Mouse (Mus musculus): ENCODE results near the gene Rngtt. TPM values are rescaled to one million over a fixed set of nuclear protein-coding genes. Genes with fewer than 3 reads are reported as not detected.
"Not testable (repeated sequence)": the region's sequence is repeated elsewhere in the genome, so short reads cannot be mapped to it uniquely, and the experiment has no call there.

Rngtt gene
- polyA plus RNA-seq, 1 experiment from 2014 or later = 16.6 TPM

DNA sequence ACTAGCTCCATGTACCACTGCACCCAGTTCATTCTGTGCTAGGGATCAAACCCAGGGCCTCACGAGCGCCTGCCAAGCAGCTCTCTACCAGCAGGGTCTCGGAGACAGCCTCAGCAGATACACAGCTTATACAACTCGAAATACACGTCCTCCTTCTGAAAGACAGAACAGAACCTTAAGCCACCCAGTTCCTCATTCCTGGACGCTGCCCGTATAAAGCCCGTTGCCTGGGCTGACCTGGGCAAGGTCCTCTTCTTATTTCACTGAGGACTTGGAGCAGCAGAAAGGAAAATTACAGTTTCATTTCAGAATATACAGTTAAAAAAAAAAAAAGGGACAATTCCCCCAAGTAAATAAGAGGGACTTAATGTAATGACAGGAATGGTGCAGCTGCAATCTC, 24.7 kb upstream of the Rngtt start:
- H3K4me2 ChIP-seq = no peak overlapping the region
- no peak overlapping the region for H3K4me3 ChIP-seq
- ATAC-seq (replicated peaks; ENCODE audit: insufficient number of reproducible peaks, insufficient read depth, low FRiP score, low read depth) = no peak
- H3K27ac ChIP-seq = no peak overlapping the region
- 0 out of 2 replicates have a peak, but pooled peaks cover 2% of the 10 kb centered on the region for H3K4me1 ChIP-seq (replicated peaks)
- no peak overlapping the region for H3K9ac ChIP-seq
- 78% methylated on average over 8 of the region's 8 CpGs for WGBS
- no peaks in the 10 kb centered on the region for H3K9me3 ChIP-seq (replicated peaks)
- no peaks in the 10 kb centered on the region for H3K36me3 ChIP-seq
- no peaks in the 10 kb centered on the region for H3K27me3 ChIP-seq

- Histone ChIP-seq H3K27me3 (0 out of 2 replicates have a peak, but pooled peaks cover 3% of the 10 kb centered on the region), H3K4me2 (no peak overlapping the region), H3K9ac (no peak overlapping the region), H3K4me3 (no peak overlapping the region), H3K9me3 (replicated peaks) (no peaks in the 10 kb centered on the region), H3K36me3 (no peaks in the 10 kb centered on the region), H3K27ac (no peak overlapping the region), H3K4me1 (replicated peaks) (peaks cover 2% of the 10 kb centered on the region; the same call in 1 of the 2 replicates)
- no peak for ATAC-seq (replicated peaks; ENCODE audit: insufficient number of reproducible peaks, insufficient read depth, low FRiP score, low read depth)
- 76% methylated on average over 12 of the region's 12 CpGs for WGBS
Measured at GRCm38 (mm10) chr4:33289106-33289650, 20.9 kb upstream of the Rngtt start.

- Histone ChIP-seq H3K27ac (no peak within 1 kb of the TSS), H3K9ac (no peak within 1 kb of the TSS), H3K4me3 (peak within 1 kb of the TSS; percentile 25)
Measured at GRCm38 (mm10) chr4:33290002-33290401, 20.1 kb upstream of the Rngtt start, which contains the start of gene Pnrc1. Gene Pnrc1 (minus strand): TSS chr4:33290163.

DNA sequence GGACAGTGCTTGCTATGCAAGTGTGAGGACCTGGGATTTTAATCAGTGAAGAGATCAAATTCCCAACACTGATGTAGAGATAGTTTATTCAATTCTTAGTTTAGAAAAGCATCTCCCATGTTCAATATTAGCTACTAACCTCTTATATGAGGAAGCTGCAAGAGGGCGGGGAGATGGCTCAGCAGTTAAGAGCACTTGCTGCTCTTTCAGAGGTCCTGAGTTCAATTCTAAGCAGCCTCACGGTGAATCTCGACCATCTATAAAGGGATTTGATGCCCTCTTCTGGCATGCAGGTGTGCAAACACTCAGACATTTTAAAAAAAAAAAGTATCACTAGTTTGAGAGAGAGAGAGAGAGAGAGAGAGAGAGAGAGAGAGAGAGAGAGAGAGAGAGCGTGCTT, 19.2 kb upstream of the Rngtt start:
- no peak overlapping the region for H3K9ac ChIP-seq
- no peaks in the 10 kb centered on the region; the same call in 1 of the 2 replicates for H3K4me1 ChIP-seq (replicated peaks)
- no peak overlapping the region for H3K4me3 ChIP-seq
- no peak overlapping the region for H3K4me2 ChIP-seq
- 52% methylated on average over 4 of the region's 4 CpGs for WGBS
- no peak overlapping the region for H3K27ac ChIP-seq
- ATAC-seq (replicated peaks; ENCODE audit: insufficient number of reproducible peaks, insufficient read depth, low FRiP score, low read depth) = no peak
- no peaks in the 10 kb centered on the region for H3K9me3 ChIP-seq (replicated peaks)
- H3K36me3 ChIP-seq = no peaks in the 10 kb centered on the region
- 0 out of 2 replicates have a peak, but pooled peaks cover 3% of the 10 kb centered on the region for H3K27me3 ChIP-seq

More at GRCm38 (mm10) chr4:33290002-33290401, 20.1 kb upstream of the Rngtt start, which contains the start of gene Pnrc1:
- peak within 1 kb of the TSS; percentile 27; the same call in 1 of the 2 replicates for H3K4me2 ChIP-seq
- no peaks in the 10 kb centered on the region for H3K36me3 ChIP-seq
- 0 out of 2 replicates have a peak, but pooled peaks cover 3% of the 10 kb centered on the region for H3K27me3 ChIP-seq
- H3K9me3 ChIP-seq (replicated peaks) = no peaks in the 10 kb centered on the region
- H3K4me1 ChIP-seq (replicated peaks) = no peaks in the 10 kb centered on the region; the same call in 1 of the 2 replicates
- 59% methylated on average over 3 of the region's 3 CpGs for WGBS
- ATAC-seq (replicated peaks; ENCODE audit: insufficient number of reproducible peaks, insufficient read depth, low FRiP score, low read depth) = no peak; the same call in 1 of the 2 replicates

DNA sequence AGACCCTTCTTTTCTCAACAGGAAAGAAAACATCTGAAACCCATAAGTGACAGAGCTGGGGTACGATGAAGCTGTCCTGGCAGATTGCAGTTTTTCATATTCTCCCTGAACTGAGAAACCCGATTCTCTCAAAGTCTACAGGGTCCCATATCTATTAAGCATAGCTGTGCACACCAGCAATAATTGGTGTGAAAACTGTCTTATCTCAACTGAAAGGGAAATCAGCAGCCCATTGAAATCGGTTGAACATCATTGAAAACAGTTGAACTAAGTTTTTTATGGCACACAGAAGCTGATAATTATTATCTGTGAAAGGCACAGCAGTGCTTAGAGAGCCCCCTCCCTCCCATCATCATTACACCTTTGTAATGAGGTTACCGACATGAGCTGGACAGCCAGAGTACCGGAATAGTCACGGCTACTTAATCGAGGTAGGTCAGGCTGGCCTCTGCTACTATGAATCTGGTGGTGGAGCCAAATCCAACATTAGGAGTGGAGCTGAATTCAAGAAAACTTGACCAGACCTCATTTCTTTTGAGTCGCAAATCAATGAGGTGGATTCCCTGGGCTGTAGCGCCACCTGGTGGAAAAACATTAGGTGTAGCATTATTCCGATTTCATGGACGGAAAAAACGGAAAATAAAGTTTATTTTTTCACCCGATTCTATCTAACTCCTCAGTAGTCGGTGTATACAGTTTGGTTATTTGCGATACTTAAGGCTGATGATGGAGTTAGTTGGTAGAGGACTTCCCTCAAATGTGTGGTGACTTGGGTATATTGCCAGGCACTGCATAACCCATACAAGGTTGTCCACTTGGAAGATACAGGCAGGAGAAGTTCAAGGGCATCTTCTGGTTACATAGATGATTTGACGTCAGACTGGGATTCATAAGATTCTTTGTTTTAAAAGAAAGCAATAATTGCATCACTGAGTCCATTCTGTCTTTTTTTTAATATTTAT, 17.4 kb upstream of the Rngtt start:
- 0 out of 2 replicates have a peak overlapping the region, but pooled peaks have one; percentile 3 for H3K4me2 ChIP-seq
- no peaks in the 10 kb centered on the region; the same call in 1 of the 2 replicates for H3K4me1 ChIP-seq (replicated peaks)
- H3K36me3 ChIP-seq = no peaks in the 10 kb centered on the region
- no peak overlapping the region for H3K9ac ChIP-seq
- H3K4me3 ChIP-seq = no peak overlapping the region
- H3K27me3 ChIP-seq = 0 out of 2 replicates have a peak, but pooled peaks cover 3% of the 10 kb centered on the region
- ATAC-seq (replicated peaks; ENCODE audit: insufficient number of reproducible peaks, insufficient read depth, low FRiP score, low read depth) = no peak
- H3K9me3 ChIP-seq (replicated peaks) = no peaks in the 10 kb centered on the region
- WGBS = 17% methylated on average over 16 of the region's 16 CpGs
- no peak overlapping the region for H3K27ac ChIP-seq

DNA sequence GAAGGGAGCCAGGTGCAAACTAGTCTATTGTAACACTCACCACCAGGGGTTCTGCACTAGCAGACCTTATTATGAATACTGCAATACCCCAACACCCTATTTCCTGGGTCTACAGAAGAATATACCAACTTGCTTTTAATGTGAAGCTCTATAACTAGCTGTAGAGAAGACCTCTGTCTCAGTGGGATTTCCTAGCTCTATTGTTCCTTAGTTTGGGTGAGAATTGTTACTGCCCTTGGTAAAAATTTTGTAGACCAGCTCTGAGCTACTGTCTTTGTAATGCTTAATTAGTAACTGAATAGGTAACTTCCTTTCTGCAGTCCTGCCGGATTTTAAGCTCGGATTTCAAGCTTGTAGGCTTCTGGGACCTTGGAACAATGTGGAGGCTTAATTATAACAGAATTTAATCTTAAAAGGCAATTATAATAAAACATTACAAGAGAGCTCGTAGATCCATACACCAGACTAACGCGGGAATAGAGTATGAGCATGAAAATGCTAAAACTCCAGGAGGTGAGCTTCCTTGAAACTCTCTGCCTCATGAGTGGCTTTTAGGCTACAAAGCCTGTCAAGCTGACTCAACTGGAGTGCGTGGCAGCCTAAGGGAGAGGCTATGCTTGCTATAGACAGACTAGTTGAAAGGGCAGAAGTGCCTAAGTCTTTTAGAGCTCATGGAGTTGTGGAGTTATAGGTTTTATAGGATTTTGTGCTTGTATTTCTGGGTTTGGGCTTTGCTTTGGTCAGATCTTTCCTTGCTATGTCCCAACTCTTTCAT, 9.0 kb upstream of the Rngtt start:
- H3K27ac ChIP-seq; H3K27me3 ChIP-seq; H3K9me3 ChIP-seq (replicated peaks); H3K4me2 ChIP-seq; H3K4me1 ChIP-seq (replicated peaks); H3K9ac ChIP-seq; H3K4me3 ChIP-seq; ATAC-seq (replicated peaks; ENCODE audit: insufficient number of reproducible peaks, insufficient read depth, low FRiP score, low read depth); H3K36me3 ChIP-seq: not testable (repeated sequence)
- WGBS = 83% methylated on average over 6 of the region's 6 CpGs

DNA sequence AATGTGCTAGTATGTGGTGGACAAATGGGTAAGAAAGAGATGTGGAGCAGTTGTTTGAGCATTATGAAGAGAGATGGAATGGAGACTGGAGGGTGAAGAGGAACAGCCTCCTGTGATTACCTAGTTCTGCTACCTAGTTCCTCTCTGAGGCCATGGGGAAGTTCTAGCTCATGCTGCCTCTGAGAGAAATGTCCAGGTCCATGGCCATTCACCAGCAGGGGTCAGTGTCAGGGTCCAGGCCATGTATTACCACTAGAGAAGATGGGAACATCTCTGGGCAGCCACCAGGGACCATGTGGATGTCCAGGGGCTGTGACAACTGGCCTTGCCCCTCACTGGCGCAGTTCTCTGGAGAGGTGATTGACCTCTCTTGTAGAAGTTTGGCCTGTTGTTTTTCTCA, 7.1 kb upstream of the Rngtt start:
- WGBS = 91% methylated on average over 1 of the region's 1 CpGs
- no peaks in the 10 kb centered on the region for H3K27me3 ChIP-seq
- no peak overlapping the region for H3K4me2 ChIP-seq
- ATAC-seq (replicated peaks; ENCODE audit: insufficient number of reproducible peaks, insufficient read depth, low FRiP score, low read depth) = no peak
- no peaks in the 10 kb centered on the region for H3K4me1 ChIP-seq (replicated peaks)
- H3K4me3 ChIP-seq = no peak overlapping the region
- no peaks in the 10 kb centered on the region for H3K36me3 ChIP-seq
- H3K27ac ChIP-seq = no peak overlapping the region
- no peak overlapping the region for H3K9ac ChIP-seq
- no peaks in the 10 kb centered on the region for H3K9me3 ChIP-seq (replicated peaks)

GRCm38 (mm10) chr4:33307146-33307545, 3.0 kb upstream of the Rngtt start:
- 71% methylated on average over 4 of the region's 4 CpGs for WGBS
- ATAC-seq (replicated peaks; ENCODE audit: insufficient number of reproducible peaks, insufficient read depth, low FRiP score, low read depth) = no peak
- Histone ChIP-seq H3K36me3 (no peaks in the 10 kb centered on the region), H3K27ac (no peak overlapping the region), H3K27me3 (no peaks in the 10 kb centered on the region), H3K4me1 (replicated peaks) (peaks cover 14% of the 10 kb centered on the region), H3K9me3 (replicated peaks) (no peaks in the 10 kb centered on the region), H3K4me2 (no peak overlapping the region), H3K4me3 (no peak overlapping the region), H3K9ac (no peak overlapping the region)

DNA sequence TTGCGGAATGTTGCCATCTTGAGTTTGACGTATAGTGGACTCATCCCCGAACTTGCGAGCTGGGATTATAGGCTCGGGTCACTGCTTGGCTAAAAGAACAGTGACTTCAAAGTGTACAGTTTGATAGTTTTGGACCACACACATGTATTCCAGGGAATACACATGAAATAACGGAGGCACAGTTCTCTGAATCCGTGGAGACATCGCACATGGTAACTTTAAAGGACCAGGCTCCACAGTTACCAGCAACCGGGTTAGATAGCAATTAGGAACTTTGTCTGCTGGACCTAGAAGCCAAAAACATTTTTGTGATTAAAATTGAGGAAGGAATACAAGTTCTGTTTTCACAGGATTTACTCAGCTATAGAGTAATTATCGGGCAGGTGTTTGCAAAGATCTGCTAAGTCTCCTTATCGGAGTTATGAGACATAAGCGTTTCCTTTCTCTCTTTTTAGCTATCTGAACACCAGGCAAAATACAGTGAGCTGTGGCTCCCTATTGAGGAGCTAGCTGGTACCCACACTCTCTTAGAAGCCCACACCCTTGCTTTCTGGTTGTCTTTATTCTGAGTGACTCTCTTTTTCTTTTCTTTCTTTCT, 828 bp downstream of the Rngtt start:
- Histone ChIP-seq H3K27me3 (no peaks in the 10 kb centered on the region), H3K9me3 (replicated peaks) (no peaks in the 10 kb centered on the region), H3K36me3 (no peaks in the 10 kb centered on the region), H3K4me2 (peak overlapping the region; percentile 76), H3K4me3 (peak overlapping the region; percentile 91), H3K27ac (no peak overlapping the region), H3K4me1 (replicated peaks) (peaks cover 14% of the 10 kb centered on the region), H3K9ac (peak overlapping the region; percentile 82)
- 10% methylated on average over 12 of the region's 12 CpGs for WGBS
- no peak for ATAC-seq (replicated peaks; ENCODE audit: insufficient number of reproducible peaks, insufficient read depth, low FRiP score, low read depth)

DNA sequence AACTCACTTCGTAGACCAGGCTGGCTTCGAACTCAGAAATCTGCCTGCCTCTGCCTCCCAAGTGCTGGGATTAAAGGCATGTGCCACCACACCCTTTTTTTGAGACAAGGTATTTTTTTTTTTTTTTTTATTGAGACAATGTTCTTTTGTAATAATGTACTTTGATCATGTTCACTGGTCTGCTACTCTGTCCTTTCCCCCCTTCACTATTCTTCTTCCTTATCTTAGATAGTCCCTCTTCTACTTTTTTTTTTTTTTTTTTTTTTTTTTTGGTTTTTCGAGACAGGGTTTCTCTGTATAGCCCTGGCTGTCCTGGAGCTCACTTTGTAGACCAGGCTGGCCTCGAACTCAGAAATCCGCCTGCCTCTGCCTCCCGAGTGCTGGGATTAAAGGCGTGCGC, 4.0 kb downstream of the Rngtt start:
- 94% methylated on average over 7 of the region's 8 CpGs for WGBS
- H3K9me3 ChIP-seq (replicated peaks); H3K27me3 ChIP-seq; ATAC-seq (replicated peaks; ENCODE audit: insufficient number of reproducible peaks, insufficient read depth, low FRiP score, low read depth); H3K36me3 ChIP-seq; H3K27ac ChIP-seq; H3K9ac ChIP-seq; H3K4me3 ChIP-seq; H3K4me2 ChIP-seq: not testable (repeated sequence)
- H3K4me1 ChIP-seq (replicated peaks) = peaks cover 14% of the 10 kb centered on the region

Data from heart, embryonic 15.5 days (tissue).